Mouse (Mus musculus) adrenal gland, adult (tissue): Measurements from ENCODE around the gene Fcor.

Experiments used
- DNase-seq, 2 experiments: peaks; one replicate each; pipeline ENCODE4 v3.0.0; 2022 to 2023; ENCODE audit warnings: low spot score in 1 of 2; ENCODE audit not compliant: inconsistent age in 2 of 2

Gene Fcor

DNA sequence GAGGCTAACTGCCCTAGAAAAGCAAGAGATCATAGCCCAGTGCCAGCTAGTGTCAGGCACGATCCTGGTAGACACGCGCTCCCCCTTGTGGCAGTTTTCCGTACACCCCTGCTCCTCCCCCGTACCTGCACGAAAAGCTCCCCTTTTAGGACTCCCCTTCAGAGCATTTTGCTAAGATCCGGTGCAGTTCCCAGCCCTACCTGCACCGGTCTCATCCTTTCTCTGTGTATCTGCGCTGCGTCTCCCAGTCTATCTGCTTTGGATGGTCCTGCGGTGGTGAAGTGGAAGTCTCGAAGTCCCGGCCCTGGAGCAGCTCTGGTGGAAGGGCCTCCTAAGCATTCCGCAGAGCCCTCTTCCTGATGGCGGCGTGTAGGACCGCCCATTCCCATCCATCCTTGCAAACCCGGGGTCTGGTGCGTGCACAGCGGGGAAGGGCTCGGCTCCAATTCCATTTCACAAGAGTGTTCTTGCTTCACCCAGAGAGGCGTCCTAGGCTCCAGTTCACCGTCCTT is at the start of gene Fcor:
Fcor (minus strand) TSS at position 383 of the 512 bp plus-strand sequence.
- peak; percentile 80 to 96 for DNase-seq

DNA sequence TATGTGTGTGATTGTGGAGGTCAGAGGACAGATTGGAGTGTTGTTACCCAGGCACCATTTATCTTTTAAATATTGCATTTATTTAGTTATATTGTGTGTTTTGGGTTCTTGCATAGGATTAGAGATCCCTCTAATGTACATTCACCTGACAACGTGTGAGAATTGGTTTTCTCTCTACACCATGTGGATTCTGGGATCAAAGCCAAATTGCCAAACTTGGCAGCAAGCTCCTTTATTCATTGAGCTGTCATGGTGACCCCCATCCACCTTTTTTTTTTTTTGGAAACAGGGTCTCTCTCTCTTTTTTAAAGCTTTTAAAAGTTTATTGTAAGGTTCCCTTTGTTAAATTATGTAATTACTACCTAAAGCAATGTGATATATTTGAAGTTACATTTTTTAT is 48.9 kb upstream of the Fcor start:
- DNase-seq = no peak

DNA sequence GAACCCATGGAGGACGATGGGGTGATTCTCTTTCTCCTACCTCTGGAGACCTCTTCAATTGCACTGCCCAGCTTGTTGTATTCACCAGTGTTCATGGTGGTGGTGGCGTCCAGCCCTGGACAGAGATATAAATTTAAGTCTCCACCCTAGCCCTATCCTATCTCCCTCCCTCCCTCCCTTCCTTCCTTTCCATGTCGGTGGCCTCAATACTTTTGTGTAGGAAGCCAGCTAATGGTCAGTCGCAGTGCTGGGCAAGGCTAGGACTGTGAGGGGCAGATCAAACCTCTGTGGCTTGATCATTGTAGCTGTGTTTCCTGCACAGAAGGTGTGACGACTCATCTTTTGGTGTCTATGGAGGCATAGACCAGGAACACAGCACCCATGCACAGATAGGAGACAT is 48.4 kb upstream of the Fcor start, which contains the start of gene Clec4g:
Clec4g (minus strand) TSS at position 101 of the 400 bp plus-strand sequence.
- DNase-seq = no peak

GRCm38 (mm10) chr8:3718559-3718958 is 46.4 kb upstream of the Fcor start:
- peak; percentile 61 to 87 for DNase-seq

DNA sequence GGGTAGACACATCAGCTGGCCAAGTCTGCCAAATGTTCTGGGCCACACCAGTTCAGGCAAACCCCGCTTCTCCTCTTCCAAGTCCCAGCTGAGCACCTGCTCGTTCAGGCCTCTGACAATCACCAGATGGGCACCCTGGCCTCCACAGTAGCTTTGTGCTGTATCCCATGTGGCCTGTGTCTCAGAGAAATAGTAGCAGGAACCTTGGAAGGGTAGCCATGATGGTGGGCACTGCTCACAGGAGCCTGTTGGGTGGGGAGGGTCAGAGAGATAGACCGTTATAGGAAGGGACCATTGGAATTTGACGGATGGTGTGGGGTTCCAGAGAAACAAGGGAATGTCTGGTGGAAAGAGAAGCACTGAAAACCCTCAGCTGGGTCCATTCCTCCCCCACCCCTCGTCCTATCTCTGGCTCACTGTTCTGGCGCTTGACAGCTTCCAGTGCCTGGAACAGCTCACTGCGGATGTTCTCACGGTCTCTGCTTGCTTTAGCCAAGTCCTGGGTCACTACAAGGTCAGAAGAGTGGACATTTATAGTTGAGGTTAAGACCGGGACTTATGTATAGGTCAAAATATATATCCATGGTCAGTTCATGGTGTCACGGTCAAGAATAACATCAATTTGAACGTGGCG is 45.3 kb upstream of the Fcor start:
- no peak for DNase-seq

GRCm38 (mm10) chr8:3711646-3712045 is 39.5 kb upstream of the Fcor start:
- no peak for DNase-seq

DNA sequence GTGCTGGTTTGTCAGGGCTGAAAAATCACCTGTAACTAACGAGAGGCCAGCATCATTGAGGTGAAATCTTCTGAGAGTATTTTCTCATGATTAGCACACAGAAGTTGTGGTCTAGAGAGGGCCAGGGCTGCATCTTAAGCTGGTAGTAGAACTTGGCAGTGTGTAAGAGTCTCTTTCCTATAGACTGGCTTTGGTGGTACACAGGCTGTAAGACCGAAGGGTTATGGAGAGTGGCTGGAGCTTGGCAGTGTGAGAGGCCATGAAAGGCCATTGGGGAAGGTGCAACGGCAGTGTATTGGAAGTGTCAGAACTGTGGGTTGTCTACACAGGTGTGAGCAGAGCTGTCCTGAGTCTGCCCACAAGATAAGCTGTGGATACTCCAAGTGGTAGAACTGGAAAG is 38.1 kb upstream of the Fcor start:
- DNase-seq = no peak

DNA sequence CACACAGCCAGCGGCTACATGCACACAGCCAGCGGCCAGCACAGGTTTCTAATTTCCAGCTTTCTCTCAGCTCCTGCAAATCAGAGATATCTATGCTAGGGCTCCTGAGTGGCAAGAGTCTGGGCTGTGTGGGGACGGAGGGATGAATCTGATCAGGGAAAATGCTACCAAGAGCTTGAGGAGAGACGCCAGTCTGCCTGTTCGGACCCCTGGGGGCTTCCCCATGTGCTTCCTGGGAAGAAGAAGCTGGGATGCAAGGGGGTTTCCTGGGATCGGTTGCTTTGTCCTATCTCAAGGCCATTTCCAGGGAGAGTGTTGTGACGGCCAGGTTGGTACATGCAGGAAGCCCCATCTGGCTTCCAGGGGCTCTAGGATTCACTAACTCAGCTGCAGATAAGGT is 35.4 kb upstream of the Fcor start:
- DNase-seq = no peak

DNA sequence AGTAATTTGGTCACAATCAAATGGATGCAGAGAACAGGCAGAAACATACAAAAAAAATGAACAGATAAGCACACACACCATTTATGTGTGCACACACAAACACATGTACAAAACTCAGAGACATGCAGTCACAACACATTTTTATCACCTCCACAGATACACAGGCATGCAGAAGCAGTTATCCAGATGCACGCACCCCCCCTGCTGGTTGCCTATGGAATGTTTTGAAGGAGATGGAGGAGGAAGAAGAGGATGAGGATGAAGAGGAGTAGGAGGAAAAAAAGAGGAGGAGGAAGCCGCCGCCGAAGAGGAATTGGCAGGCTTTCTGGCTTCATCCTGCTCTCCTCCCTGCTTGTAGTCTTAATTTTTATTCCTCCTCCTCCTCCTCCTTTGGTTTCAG is 33.5 kb upstream of the Fcor start:
- peak in 1 of 2 experiments; percentile 44 for DNase-seq

- DNase-seq = no peak
These were observed 29.3 kb upstream of the Fcor start for GRCm38 (mm10) chr8:3701491-3701890.

DNA sequence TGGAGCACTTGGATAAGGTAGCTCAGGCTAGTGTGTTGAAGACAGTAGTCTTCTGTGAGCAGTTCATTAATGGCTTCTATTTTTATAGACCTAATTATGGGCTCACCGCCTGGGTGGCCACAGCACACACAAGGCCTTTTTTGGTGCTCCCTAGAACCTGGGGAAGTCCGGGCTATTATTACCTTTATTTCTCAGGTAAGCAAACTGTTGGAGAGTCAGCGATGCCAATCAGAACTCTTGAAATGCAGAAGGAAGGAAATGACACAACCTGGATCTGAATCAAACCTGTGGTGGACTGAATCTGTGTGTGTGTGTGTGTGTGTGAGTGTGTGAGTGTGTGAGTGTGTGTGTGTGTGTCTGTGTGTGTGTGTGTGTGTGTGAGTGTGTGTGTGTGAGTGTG is 22.0 kb upstream of the Fcor start, which contains the start of gene Fcer2a:
Fcer2a (minus strand) TSS at position 55 of the 400 bp plus-strand sequence.
- DNase-seq = no peak

DNA sequence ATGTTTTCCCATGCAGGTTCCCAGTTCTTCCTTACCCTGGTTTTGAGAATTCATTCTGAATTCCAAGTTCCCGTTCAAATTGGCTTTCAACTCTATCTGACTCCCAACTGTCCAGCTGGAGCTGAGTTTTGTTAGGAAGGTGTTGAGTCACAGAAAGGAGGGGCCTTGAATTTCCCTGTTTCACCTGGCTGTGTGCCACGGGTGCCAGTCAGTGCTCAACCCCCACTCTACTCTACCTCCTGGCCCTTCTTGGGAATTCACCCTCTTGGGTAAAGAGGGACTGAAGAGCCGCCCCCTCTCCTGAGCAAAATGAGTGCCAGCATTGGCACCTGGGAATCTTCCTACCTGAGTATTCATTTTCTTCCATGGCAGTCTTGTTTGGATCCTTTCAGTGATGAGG is 18.6 kb upstream of the Fcor start:
- DNase-seq = no peak

GRCm38 (mm10) chr8:3687537-3687936 is 15.4 kb upstream of the Fcor start:
- no peak for DNase-seq

DNA sequence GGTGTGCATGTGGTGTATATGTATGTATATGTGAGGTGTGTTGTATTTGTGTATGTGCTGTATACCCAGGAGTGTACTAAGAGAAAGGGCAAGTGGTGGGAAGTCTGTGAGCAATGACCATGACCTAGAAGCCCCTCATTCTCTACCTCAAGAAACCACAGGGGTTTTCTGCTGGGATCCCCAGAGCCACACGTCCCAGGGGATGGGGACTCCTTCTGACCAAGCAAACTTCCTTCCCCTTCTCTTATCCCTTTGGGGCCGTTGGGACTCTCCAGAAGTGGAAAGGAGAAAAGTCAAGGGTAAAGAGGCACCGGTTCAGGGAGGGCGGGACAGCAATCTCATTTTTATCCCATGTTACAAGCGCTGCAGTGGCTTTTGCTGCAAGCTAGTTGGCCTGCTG is 13.3 kb upstream of the Fcor start:
- DNase-seq = no peak

DNA sequence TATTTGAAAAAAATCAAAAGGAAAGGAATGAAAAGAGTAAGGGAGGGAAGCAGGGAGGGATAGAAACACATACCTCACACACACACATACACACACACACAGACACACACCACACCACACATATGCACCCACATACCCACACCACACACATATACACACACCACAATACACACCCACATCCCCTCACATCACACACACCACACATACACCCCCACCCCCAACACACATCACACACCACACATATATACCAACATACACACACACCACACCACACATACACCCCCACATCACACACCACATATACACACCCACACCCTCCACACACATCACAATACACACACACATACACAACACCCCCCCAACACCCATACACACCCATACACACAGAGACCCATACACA is 12.4 kb upstream of the Fcor start:
- DNase-seq = no peak

- DNase-seq = no peak
These were observed 11.4 kb upstream of the Fcor start for GRCm38 (mm10) chr8:3683408-3684176.

DNA sequence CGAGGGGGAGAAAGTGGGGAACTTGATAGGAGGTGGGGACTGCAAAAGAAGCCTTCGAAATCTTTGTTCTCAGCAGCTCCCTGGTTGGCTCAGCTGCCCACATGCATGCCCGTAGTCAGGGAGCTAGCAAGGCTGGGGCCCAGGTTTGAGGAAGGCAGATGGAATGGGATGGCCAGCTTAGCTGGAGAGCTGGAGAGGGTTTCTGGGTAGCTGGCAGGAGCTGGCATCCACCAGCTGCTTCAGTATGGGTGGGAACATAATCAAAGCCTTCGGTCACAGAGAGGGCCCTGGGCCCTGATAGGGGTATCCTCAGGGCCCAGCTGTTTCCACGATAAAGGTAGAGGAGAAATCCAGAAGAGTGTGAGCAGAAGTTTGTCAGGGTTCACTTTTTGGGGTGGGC is 10.3 kb upstream of the Fcor start:
- no peak for DNase-seq

DNA sequence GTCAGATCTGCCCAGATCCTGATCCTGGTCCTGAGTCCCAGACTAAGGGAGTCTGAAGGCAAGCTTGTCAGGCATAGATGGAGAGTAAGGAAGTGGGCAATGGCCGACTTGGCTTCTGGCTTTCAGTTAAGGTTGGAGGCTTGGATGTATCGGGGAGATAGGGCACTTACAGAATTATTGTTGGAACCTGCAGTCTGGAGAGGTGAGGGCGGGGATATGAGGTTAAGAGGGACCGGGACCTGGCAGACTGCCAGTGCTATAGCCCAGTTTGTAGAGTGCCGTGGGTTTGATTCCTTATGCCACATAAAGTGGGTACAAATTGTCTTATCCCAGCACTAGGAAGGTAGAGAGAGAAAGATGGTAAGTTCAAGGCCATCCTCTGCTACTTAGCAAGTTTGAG is 7.5 kb upstream of the Fcor start:
- no peak for DNase-seq

GRCm38 (mm10) chr8:3679236-3679635 is 7.1 kb upstream of the Fcor start:
- no peak for DNase-seq

DNA sequence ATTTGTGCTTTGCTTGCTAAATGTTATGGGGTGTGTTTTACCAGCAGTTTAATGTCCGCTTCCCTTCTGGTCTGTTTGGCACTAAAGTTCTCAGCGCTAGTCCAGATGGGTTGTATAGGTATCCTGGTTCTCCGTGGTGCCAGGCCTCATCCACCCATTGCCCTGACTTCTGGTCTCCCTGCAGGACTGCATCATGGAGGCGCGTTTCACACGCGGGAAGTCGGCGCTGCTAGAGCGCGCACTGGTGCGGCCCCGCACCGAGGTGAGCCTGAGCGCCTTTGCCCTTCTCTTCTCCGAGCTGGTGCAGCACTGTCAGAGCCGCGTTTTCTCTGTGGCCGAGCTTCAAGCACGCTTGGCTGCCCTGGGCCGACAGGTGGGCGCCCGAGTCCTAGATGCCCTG is 6.7 kb upstream of the Fcor start:
- DNase-seq = no peak

GRCm38 (mm10) chr8:3676993-3677579 is 4.9 kb upstream of the Fcor start:
- DNase-seq = peak in 1 of 2 experiments; percentile 46
